Mouse (Mus musculus) MEL (cell line): ENCODE data around the gene Abcb10. TPM values are rescaled to one million over a fixed set of nuclear protein-coding genes. Genes with fewer than 3 reads are reported as not detected.

ENCODE experiments used
- DNase-seq: peaks from one replicate; pipeline ENCODE4 v3.0.0; 2011; ENCODE audit warnings: low read depth, low spot score
- H3K27ac ChIP-seq: 2 replicates; pipeline ENCODE4 v1.5.1; 2012; ENCODE audit warnings: low read depth, mild to moderate bottlenecking, control low read depth, low read length, moderate library complexity; ENCODE audit not compliant: control insufficient read depth
- H3K27me3 ChIP-seq, 2 experiments: fragments of 150-350 bp in 1 of 2; sonication (generic) in 1 of 2; 2 replicates each; pipeline ENCODE4 v1.6.1; 2012; ENCODE audit warnings: low read length in 2 of 2, mild to moderate bottlenecking in 2 of 2, improper control_type of control experiment in 1 of 2, moderate library complexity in 1 of 2; ENCODE audit not compliant: insufficient read depth in 2 of 2, control insufficient read depth in 1 of 2
- H3K36me3 ChIP-seq, 2 experiments: 2 replicates each; pipeline ENCODE4 v1.6.1; 2012 to 2014; ENCODE audit warnings: low read length in 2 of 2, improper control_type of control experiment in 1 of 2, inconsistent platforms in 1 of 2, mild to moderate bottlenecking in 1 of 2; ENCODE audit not compliant: insufficient read depth in 2 of 2, control insufficient read depth in 1 of 2
- H3K4me1 ChIP-seq, 2 experiments: fragments of 150-350 bp in 1 of 2; sonication (generic) in 1 of 2; 2 replicates each; pipeline ENCODE4 v1.6.1; 2012; ENCODE audit warnings: low read length in 2 of 2, improper control_type of control experiment in 1 of 2, mild to moderate bottlenecking in 1 of 2; ENCODE audit not compliant: insufficient read depth in 2 of 2, control insufficient read depth in 1 of 2
- H3K4me3 ChIP-seq, 2 experiments: fragments of 150-350 bp in 1 of 2; sonication (generic) in 1 of 2; 2 replicates each; pipeline ENCODE4 v1.5.1; 2012; ENCODE audit warnings: low read depth in 2 of 2, low read length in 2 of 2, mild to moderate bottlenecking in 2 of 2, moderate library complexity in 2 of 2, control low read depth in 1 of 2, improper control_type of control experiment in 1 of 2; ENCODE audit not compliant: control insufficient read depth in 1 of 2, insufficient read depth in 1 of 2
- H3K79me2 ChIP-seq: 2 replicates; pipeline ENCODE4 v1.6.1; 2012; ENCODE audit warnings: mild to moderate bottlenecking, low read length, moderate library complexity; ENCODE audit not compliant: control insufficient read depth, poor library complexity, insufficient read depth
- H3K9ac ChIP-seq: 2 replicates; pipeline ENCODE4 v1.6.1; 2012; ENCODE audit warnings: low read depth, mild to moderate bottlenecking, control low read depth, low read length, moderate library complexity; ENCODE audit not compliant: control insufficient read depth, poor library complexity, severe bottlenecking
- H3K9me3 ChIP-seq: fragments of 150-350 bp; sonication (generic); replicated peaks from 2 replicates; pipeline ENCODE4 v1.6.1; 2012; ENCODE audit warnings: mild to moderate bottlenecking, low read length, improper control_type of control experiment, moderate library complexity; ENCODE audit not compliant: insufficient read depth
- ELF1 ChIP-seq: IDR thresholded peaks from 2 replicates; pipeline ENCODE4 v1.6.1; 2014; ENCODE audit warnings: low read depth, mild to moderate bottlenecking, inconsistent platforms, low read length, improper control_type of control experiment, moderate library complexity
- GATA1 ChIP-seq: IDR thresholded peaks from 2 replicates; pipeline ENCODE4 v1.6.1; 2011; ENCODE audit warnings: low read depth, low read length, improper control_type of control experiment
- JUND ChIP-seq: IDR thresholded peaks from 2 replicates; pipeline ENCODE4 v1.6.1; 2011; ENCODE audit warnings: low read depth, mild to moderate bottlenecking, improper control_type of control experiment, low read length
- KAT2A ChIP-seq: conservative IDR thresholded peaks from 2 replicates; pipeline ENCODE4 v1.6.1; 2012; ENCODE audit warnings: low read depth, low read length, improper control_type of control experiment, inconsistent platforms
- MAX ChIP-seq: IDR thresholded peaks from 2 replicates; pipeline ENCODE4 v1.6.1; 2011; ENCODE audit warnings: low read length, improper control_type of control experiment
- MAZ ChIP-seq: IDR thresholded peaks from 2 replicates; pipeline ENCODE4 v1.6.1; 2012; ENCODE audit warnings: low read depth, mild to moderate bottlenecking, inconsistent platforms, low read length, improper control_type of control experiment
- MEF2A ChIP-seq: IDR thresholded peaks from 2 replicates; pipeline ENCODE4 v1.6.1; 2014; ENCODE audit warnings: low read depth, mild to moderate bottlenecking, inconsistent platforms, low read length, improper control_type of control experiment; ENCODE audit not compliant: poor library complexity, insufficient replicate concordance, severe bottlenecking; ENCODE audit errors: extremely low read depth
- MXI1 ChIP-seq: IDR thresholded peaks from 2 replicates; pipeline ENCODE4 v1.6.1; 2011; ENCODE audit warnings: mild to moderate bottlenecking, low read depth, low read length, improper control_type of control experiment
- MYB ChIP-seq: IDR thresholded peaks from 2 replicates; pipeline ENCODE4 v1.6.1; 2011; ENCODE audit warnings: mild to moderate bottlenecking, low read depth, low read length, improper control_type of control experiment
- MYC ChIP-seq: IDR thresholded peaks from 2 replicates; pipeline ENCODE4 v1.6.1; 2011; ENCODE audit warnings: low read depth, mild to moderate bottlenecking, low read length, improper control_type of control experiment, moderate library complexity
- NRF1 ChIP-seq: IDR thresholded peaks from 2 replicates; pipeline ENCODE4 v1.6.1; 2014; ENCODE audit warnings: low read depth, mild to moderate bottlenecking, inconsistent platforms, low read length, improper control_type of control experiment, moderate library complexity; ENCODE audit not compliant: poor library complexity, insufficient read depth, severe bottlenecking
- POLR2AphosphoS2 ChIP-seq: IDR thresholded peaks from 2 replicates; pipeline ENCODE4 v1.6.1; 2011; ENCODE audit warnings: low read length, improper control_type of control experiment
- POLR2AphosphoS5 ChIP-seq: IDR thresholded peaks from 2 replicates; pipeline ENCODE4 v1.6.1; 2012; ENCODE audit warnings: low read depth, borderline replicate concordance, mild to moderate bottlenecking, inconsistent platforms, low read length, moderate library complexity, mixed read lengths
- RAD21 ChIP-seq: IDR thresholded peaks from 2 replicates; pipeline ENCODE4 v1.6.1; 2011; ENCODE audit warnings: mild to moderate bottlenecking, low read depth, low read length, improper control_type of control experiment
- SIN3A ChIP-seq: IDR thresholded peaks from 2 replicates; pipeline ENCODE4 v1.6.1; 2012; ENCODE audit warnings: low read length, improper control_type of control experiment, inconsistent platforms
- SMC3 ChIP-seq: IDR thresholded peaks from 2 replicates; pipeline ENCODE4 v1.6.1; 2011; ENCODE audit warnings: low read depth, low read length, improper control_type of control experiment
- TCF12 ChIP-seq: IDR thresholded peaks from 2 replicates; pipeline ENCODE4 v1.6.1; 2014; ENCODE audit warnings: low read depth, mild to moderate bottlenecking, inconsistent platforms, low read length, improper control_type of control experiment, moderate library complexity
- UBTF ChIP-seq: IDR thresholded peaks from 2 replicates; pipeline ENCODE4 v1.6.1; 2012; ENCODE audit warnings: low read depth, mild to moderate bottlenecking, inconsistent platforms, low read length, improper control_type of control experiment, moderate library complexity, borderline replicate concordance; ENCODE audit not compliant: insufficient read depth
- USF2 ChIP-seq, 2 experiments: IDR thresholded peaks; 2 replicates each; pipeline ENCODE4 v1.6.1; 2011 to 2012; ENCODE audit warnings: improper control_type of control experiment in 2 of 2, low read length in 2 of 2, borderline replicate concordance in 1 of 2, inconsistent platforms in 1 of 2, low read depth in 1 of 2, mild to moderate bottlenecking in 1 of 2; ENCODE audit not compliant: insufficient read depth in 1 of 2
- ZKSCAN1 ChIP-seq: IDR thresholded peaks from 2 replicates; pipeline ENCODE4 v1.6.1; 2012; ENCODE audit warnings: low read depth, mild to moderate bottlenecking, inconsistent platforms, low read length, improper control_type of control experiment, moderate library complexity
- ZMIZ1 ChIP-seq: IDR thresholded peaks from 2 replicates; pipeline ENCODE4 v1.6.1; 2012; ENCODE audit warnings: low read depth, mild to moderate bottlenecking, inconsistent platforms, low read length, improper control_type of control experiment, moderate library complexity
- ZNF384 ChIP-seq: IDR thresholded peaks from 2 replicates; pipeline ENCODE4 v1.6.1; 2012; ENCODE audit warnings: low read depth, mild to moderate bottlenecking, inconsistent platforms, low read length, improper control_type of control experiment
- polyA plus RNA-seq, 2 experiments: library from polyadenylated mRNA; stranded (reverse) in 1 of 2; unstranded in 1 of 2; fragments of >175 nt in 1 of 2; fragments of >200 nt in 1 of 2; gene quantifications; 2 replicates each; pipeline versions ENCODE4 v1.2.1 to v1.2.4; 2012; ENCODE audit warnings: low replicate concordance in 2 of 2, low read depth in 1 of 2; ENCODE audit not compliant: insufficient read length in 2 of 2, insufficient read depth in 1 of 2, missing spikeins in 1 of 2
- total RNA-seq: library from RNA; depleted of rRNA; stranded (reverse); fragments of 300-350 nt; gene quantifications from 2 replicates; pipeline ENCODE4 v1.2.3, GENCODE M21; 2012

Abcb10 gene
- total and polyA plus RNA-seq, 3 experiments, result 32.6 to 37.8 (median 33.7) TPM

DNA sequence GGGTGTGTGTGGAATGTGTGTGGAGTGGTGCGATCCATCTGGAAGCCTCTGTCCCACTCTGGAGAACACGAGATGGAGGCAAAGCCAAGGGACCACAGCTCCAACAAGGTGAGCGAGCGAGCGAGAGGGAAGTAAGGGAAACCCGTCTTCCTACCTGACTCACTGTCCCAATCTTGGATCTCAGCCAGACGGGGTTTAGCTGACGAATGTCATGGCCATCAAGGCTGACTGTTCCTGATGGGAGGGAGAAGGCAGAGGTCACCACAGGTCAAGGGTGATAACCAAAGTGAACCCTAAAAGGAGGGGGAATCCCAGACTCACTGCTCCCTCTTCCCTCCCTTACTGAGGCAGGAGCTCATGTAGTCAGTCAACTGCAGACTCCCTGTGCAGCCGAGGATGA is 22.9 kb downstream of the Abcb10 start:
- no peak for DNase-seq
- Histone ChIP-seq H3K9me3 (no peaks in the 10 kb centered on the region), H3K9ac (no peak overlapping the region), H3K4me1 (no peaks in the 10 kb centered on the region)
- TF ChIP-seq SMC3 (no peak), ZMIZ1 (no peak), POLR2AphosphoS5 (no peak), GATA1 (no peak)
- TF ChIP-seq, all 39 proteins: peak for 0
- Histone ChIP-seq H3K27ac (no peak overlapping the region), H3K27me3 (no peaks in the 10 kb centered on the region), H3K4me3 (no peak overlapping the region), H3K79me2 (no peaks in the 10 kb centered on the region), H3K36me3 (peaks cover 0 to 2% of the 10 kb centered on the region in 2 experiments; a peak in 1 of 4 replicates)

DNA sequence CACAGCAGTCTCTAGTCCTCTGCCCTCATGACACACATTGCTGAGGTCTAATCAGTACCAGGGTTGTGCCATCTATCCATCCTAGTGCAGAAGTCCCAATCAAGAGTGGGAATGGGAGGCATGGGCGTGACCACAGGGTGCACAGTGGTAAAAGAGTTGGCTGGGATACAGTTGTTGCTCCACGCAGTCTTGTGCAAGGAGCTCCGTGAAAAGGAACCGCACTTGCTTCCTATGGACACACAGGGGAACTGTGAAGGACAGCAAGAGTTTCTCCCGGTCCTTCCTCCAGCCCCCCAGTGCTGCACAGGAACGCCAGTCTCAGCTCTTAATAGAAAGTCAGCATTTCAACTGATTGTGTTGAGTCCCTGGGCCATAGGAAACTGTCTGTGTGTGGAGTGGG is 23.4 kb downstream of the Abcb10 start:
- no peak overlapping the region for H3K4me3 ChIP-seq
- no peak overlapping the region for H3K27ac ChIP-seq
- no peak for TF ChIP-seq MYC
- TF ChIP-seq MAX, result no peak
- no peak for TF ChIP-seq ELF1
- TF ChIP-seq KAT2A, result no peak
- no peak for TF ChIP-seq ZNF384
- no peak for TF ChIP-seq POLR2AphosphoS2
- TF ChIP-seq MAZ, result no peak
- no peak for TF ChIP-seq GATA1
- no peak for TF ChIP-seq ZKSCAN1
- no peak for TF ChIP-seq NRF1
- no peak for TF ChIP-seq JUND
- no peak for TF ChIP-seq SMC3
- TF ChIP-seq SIN3A, result no peak
- no peak for TF ChIP-seq TCF12
- TF ChIP-seq RAD21, result no peak
- TF ChIP-seq MEF2A, result no peak
- no peak for TF ChIP-seq UBTF
- no peak for TF ChIP-seq USF2 (IDR thresholded peaks at IDR 0.05; ENCODE audit: borderline replicate concordance in 1 of 2, insufficient read depth in 1 of 2, low read depth in 1 of 2, low read length in 2 of 2)
- TF ChIP-seq MYB, result no peak
- no peak for TF ChIP-seq MXI1
- DNase-seq, result no peak
- H3K79me2 ChIP-seq, result no peaks in the 10 kb centered on the region
- no peaks in the 10 kb centered on the region for H3K27me3 ChIP-seq
- H3K9me3 ChIP-seq, result no peaks in the 10 kb centered on the region
- H3K4me1 ChIP-seq, result no peaks in the 10 kb centered on the region
- no peak overlapping the region for H3K9ac ChIP-seq
- H3K36me3 ChIP-seq, result peaks cover 0 to 4% of the 10 kb centered on the region in 2 experiments; a peak in 2 of 4 replicates
